Mouse (Mus musculus): Measurements from ENCODE around the gene Chn1.

Chn1 gene

GRCm38 (mm10) chr2:73631816-73632215 is 143.3 kb downstream of the Chn1 start:
- DNase-seq (ENCODE audit: low spot score): no peak

DNA sequence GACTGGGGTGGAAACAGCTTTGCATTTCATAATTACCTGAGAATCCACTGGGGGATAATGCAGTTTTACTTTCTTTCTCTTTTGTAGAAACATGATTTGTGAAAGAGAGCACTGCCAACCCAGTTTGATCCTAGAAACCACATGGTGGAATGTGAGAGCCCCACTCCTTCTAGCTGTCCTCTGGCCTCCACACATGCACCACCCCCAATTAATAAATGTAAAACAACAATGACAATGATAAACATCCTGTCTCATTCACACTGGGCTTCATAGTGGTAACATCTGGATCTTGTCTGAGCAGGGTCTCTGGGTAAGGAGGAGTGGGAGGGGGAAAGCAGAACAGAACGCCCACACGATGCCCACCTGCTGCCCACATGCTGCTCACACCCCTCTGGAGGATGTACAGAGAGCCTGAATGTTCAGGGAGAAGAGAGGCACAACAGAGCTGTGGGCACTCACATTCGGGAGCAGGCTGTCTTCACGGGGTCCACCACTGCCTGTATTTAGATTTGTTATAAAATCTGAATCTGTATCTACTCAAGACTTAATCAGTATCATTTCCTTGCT is 156.6 kb downstream of the Chn1 start:
- no peak for DNase-seq (ENCODE audit: low spot score)

DNA sequence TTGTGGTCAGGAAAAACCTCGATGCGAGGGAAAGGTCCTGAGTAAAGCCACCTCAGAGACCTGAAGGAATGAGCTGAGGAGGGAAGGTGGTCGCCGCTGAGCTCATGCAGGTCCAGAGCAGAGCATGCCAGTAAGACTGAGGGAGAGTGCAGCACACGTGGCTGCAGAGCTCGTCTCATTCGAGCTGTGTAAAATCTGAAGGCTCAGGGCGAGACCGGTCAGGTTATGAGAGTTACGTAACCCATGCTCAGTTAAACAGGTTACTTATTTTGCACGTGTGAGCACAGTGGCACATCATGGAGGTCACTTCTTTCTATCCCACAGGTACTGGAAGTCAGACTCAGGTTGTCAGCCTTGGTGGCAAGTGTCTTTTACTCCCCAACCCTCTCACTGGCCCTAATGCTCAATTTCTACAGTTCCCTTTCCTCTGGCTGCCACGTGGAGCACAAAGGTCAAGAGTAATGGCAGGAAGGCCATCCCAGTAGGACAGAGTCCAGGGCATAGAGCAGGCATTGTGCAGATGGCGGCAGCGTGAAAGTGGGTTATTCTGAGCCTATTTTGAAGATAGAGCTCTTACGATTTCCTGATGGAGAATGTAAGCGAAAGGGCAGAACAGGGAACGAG is 158.6 kb downstream of the Chn1 start:
- no peak for DNase-seq (ENCODE audit: low spot score)

DNA sequence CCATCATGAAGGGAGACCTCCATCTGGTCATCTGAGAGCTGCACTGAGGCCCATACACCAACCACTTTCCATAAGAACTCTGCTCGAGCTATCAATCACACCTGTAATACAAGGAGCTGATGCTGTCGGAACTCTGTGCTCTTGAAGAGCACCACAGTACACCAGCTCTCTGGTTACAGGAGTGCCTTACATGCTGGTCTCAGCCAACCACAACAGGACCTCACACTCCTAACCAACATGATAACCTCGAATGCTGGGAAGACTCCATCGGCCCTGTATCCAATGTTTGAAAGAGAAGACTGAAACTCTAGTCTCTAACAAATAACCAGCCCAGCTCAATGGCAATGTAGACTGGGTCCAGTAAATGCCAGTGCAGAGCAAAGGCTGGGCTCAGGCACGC is 159.7 kb downstream of the Chn1 start:
- no peak for DNase-seq (ENCODE audit: low spot score)

DNA sequence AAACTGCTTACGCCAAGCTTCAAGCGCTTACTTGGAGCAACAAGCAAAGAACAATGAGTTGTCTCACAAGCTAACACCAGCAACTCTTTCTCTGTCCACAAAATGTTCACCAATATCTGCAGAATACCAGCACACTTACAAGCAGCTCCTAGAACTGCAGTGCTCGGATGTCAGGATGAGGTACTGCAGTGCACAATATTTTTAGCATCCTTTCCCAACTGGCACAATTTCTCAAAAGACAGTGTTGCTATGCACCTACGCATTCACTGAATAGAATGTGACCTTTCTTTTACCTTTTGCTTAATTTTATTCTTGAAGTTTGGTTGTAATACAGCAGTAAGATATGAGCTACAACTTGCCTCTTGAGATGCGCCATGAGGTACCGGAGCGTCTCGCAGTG is 160.8 kb downstream of the Chn1 start:
- no peak for DNase-seq (ENCODE audit: low spot score)

GRCm38 (mm10) chr2:73612941-73613340 is 162.2 kb downstream of the Chn1 start:
- DNase-seq (ENCODE audit: low spot score): no peak

DNA sequence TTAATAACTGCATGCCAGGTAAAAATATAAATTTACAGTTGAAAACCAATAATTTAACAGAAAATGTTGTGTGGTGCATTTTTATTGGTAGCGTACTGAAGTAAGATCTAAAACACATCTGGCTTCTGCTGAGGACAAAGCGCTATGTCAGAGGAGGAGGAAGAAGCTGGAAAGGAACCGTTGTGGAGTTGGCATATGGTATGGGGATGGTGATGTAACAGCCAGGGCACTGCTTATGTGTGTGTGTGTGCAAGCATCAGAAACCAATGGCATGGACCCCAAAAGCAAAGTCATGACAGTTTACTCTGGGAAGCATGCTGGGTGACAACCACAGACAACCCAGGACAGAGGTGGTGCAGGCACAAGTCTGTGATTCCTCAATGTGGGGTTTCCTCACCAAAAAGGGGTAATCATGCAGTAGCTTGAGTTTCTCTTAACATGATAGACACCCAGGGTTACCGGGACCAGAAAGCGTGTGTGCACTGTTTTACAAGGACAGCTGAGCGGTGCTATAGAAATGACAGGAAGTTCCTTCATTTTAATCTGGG is 162.7 kb downstream of the Chn1 start:
- no peak for DNase-seq (ENCODE audit: low spot score)

DNA sequence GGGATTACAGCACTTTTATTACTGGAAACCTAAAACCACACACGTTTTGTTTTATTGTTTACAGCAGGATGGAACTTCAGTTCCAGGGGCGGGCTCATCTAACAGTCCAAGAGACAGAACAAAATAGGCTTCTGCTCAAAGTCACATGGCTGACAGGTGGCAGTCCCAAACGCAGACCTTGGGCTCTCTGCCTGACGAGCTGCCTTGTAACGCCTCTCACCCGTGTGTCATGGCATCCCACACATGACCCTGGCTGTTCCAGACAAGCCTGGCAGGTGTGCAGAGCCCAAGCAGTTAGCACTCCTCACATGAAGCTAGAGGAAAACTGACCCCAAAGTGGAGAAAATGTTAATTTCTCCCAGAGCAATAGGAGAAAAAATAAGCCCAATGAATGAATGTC is 163.3 kb downstream of the Chn1 start:
- DNase-seq (ENCODE audit: low spot score): no peak

DNA sequence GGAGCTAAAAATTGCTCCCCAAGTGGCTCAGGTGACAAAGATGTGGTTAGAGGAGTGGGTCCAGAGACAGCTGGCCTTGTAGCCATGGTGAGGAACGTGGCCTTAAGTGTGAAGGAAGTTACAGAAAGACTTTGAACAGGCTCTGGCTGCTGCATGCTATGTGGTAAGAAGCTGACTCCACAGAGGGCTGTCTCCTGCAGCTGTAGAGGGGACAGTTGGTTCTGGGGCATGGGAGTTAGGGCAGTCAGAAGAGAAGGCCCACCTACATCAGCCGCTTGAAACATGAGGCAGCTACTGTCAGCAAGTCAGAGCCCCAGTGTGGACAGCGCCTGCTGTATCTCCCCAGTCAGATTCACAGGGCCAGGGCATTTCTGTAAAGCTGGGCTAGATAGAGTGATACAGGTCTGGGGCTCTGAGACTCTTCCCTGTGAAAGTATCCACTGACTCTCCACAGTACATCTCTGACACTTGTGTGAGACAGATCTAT is 165.4 kb downstream of the Chn1 start:
- no peak for DNase-seq (ENCODE audit: low spot score)

DNA sequence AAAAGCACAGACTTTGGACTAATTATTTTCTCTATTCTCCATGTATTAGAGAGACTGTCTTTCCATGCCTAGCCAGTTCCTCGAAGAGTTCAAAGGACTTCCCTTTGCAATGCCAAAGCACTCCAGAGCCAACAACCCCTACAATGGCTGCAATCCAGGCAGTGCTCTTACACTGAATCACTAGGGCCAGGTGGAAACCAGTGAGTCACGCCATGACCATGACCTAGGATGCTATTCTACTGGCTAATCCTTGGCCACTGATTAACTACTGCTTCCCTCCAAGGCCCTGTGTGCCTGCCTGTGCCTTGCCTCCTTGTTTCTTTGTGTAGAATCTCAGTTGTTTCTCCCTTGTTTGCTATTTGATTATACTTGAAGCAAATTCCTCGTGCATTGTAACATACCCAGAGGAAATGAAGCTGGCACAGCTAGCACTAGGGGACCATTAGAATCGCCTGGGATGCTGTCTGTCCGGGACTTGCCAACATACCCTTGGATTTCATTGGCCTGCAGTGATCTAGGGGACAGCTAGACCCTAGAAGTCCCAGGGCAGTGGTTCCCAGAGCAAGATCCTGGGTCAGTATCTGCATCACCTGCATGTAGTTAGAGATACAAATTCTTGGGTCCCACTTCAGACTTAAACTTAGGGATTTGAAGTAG is 166.0 kb downstream of the Chn1 start:
- no peak for DNase-seq (ENCODE audit: low spot score)

GRCm38 (mm10) chr2:73608391-73608790 is 166.8 kb downstream of the Chn1 start:
- DNase-seq (ENCODE audit: low spot score): no peak

DNA sequence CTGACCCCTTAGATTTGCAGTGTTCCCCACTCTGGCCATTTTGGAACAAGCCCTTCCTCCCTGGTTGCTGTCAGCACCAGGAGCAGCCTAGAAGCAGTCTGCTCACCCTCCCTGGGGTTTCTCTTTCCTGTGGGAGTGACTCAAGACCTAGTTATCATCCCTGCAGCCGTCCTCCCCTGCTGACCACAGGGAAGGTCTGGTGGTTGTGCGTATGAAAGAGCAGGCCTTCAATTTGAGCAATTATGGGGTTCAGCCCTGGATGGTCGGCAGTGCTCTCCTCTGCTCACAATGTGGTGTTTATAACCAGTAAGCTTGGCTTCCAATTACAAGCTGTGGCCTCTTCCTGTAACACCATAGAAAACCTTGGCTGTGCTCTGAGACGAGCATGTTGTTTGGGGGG is 167.5 kb downstream of the Chn1 start:
- no peak for DNase-seq (ENCODE audit: low spot score)

DNA sequence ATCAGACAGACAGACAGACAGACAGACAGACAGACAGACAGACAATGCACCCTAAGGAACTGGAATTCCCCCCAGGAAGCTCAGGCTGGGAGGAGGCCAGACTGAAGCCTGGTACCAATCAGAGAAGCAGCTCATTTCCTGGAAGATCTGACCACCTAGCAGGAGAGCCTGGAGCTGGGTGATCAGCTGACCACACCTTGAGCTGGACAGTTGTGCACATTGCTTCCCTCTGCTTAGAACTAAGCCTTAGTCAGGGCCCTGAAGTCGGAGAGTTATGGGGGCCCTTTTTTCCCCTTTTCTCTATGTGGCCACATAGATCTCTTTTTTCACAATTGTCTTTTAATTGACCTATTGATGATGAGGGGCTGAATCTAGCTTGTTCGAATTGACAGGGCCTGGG is 168.0 kb downstream of the Chn1 start:
- no peak for DNase-seq (ENCODE audit: low spot score)

DNA sequence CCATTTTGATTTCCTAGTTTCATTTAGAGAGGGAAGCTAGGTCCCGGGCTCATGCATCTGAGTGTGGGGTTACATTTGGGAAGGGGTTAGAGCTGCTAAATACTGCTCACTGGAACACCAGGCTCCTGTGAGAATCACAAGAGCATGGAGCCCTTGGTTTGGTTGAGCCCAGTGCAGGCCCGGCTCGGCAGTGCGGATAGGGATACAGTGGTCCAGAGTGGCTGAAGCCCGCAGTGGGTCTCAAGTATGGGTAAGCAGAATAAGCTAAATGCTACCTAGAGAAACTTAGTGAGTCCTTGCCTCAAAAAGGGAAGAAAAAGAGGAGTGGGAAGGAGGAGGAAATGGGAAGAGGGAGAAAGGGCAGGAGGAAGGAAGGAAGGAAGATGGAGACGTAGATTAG is 168.5 kb downstream of the Chn1 start:
- no peak for DNase-seq (ENCODE audit: low spot score)

DNA sequence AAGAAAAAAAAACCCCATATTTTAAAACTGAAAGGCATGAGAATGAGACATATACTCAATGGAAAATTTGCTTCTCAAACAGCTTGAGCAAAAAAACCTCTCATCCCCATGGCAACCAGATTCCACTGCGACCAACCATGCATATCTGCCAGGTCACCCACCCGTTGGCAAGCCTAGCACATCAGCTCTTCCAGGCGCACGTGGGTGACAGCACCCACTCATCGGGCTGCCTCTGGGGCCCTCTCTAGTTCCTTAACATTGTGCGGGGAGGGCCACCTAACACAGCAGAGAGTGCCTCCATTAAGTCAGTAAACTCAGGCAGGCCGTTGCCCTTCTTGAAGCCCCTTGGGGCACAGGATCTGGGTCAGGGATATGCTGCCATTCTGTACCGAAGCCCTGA is 170.1 kb downstream of the Chn1 start:
- DNase-seq (ENCODE audit: low spot score): no peak

- DNase-seq (ENCODE audit: low spot score): no peak
Observed at GRCm38 (mm10) chr2:73604579-73604978, 170.6 kb downstream of the Chn1 start.

- no peak for DNase-seq (ENCODE audit: low spot score)
Observed at GRCm38 (mm10) chr2:73600650-73601049, 174.5 kb downstream of the Chn1 start.

GRCm38 (mm10) chr2:73597772-73598171 is 177.4 kb downstream of the Chn1 start:
- no peak for DNase-seq (ENCODE audit: low spot score)

- no peak for DNase-seq (ENCODE audit: low spot score)
Observed at GRCm38 (mm10) chr2:73596786-73597185, 178.4 kb downstream of the Chn1 start.

GRCm38 (mm10) chr2:73596326-73596725 is 178.8 kb downstream of the Chn1 start:
- no peak for DNase-seq (ENCODE audit: low spot score)

GRCm38 (mm10) chr2:73593101-73593439 is 182.1 kb downstream of the Chn1 start:
- no peak for DNase-seq (ENCODE audit: low spot score)

- DNase-seq (ENCODE audit: low spot score): no peak
Observed at GRCm38 (mm10) chr2:73592231-73593100, 182.7 kb downstream of the Chn1 start.

- DNase-seq (ENCODE audit: low spot score): no peak
Observed at GRCm38 (mm10) chr2:73591246-73591645, 183.9 kb downstream of the Chn1 start.

Data from embryo, embryonic 10 days (tissue).